Mouse (Mus musculus) G1E (cell line): ENCODE measurements around the gene Ube2k.

ENCODE experiments used
- CTCF ChIP-seq: IDR thresholded peaks from 2 replicates; pipeline ENCODE4 v1.5.1; 2012; ENCODE audit warnings: low read depth, low read length, inconsistent platforms, mixed read lengths
- GATA1 ChIP-seq: IDR thresholded peaks from 2 replicates; pipeline ENCODE4 v1.6.1; 2012; ENCODE audit warnings: borderline replicate concordance, low read length, inconsistent platforms, mixed read lengths
- GATA2 ChIP-seq: IDR thresholded peaks from 2 replicates; pipeline ENCODE4 v1.6.1; 2012; ENCODE audit warnings: low read depth, low read length, inconsistent platforms, borderline replicate concordance
- POLR2AphosphoS5 ChIP-seq: IDR thresholded peaks from 2 replicates; pipeline ENCODE4 v1.6.1; 2012; ENCODE audit warnings: low read depth, low read length, inconsistent platforms; ENCODE audit not compliant: insufficient replicate concordance
- TAL1 ChIP-seq: conservative IDR thresholded peaks from 2 replicates; pipeline ENCODE4 v1.6.1; 2012; ENCODE audit warnings: low read depth, low read length, inconsistent platforms, mixed read lengths

GRCm38 (mm10) chr5:65539786-65540185, 2.8 kb downstream of the Ube2k start:
- no peak for TF ChIP-seq CTCF
- no peak for TF ChIP-seq GATA1
- no peak for TF ChIP-seq TAL1
- no peak for TF ChIP-seq POLR2AphosphoS5
- TF ChIP-seq GATA2 = no peak
